Mouse (Mus musculus) erythroid progenitor cell, adult 5-6 weeks (primary cell): ENCODE data around the gene Cxcr3. TPM values are rescaled to one million over a fixed set of nuclear protein-coding genes. Genes with fewer than 3 reads are reported as not detected.

Experiments
- ATAC-seq: replicated peaks from 2 replicates; pipeline ENCODE4 v1.8.0; 2016; ENCODE audit warnings: moderate number of reproducible peaks, mild to moderate bottlenecking, moderate TSS enrichment, inconsistent platforms; ENCODE audit not compliant: poor library complexity, low FRiP score, severe bottlenecking
- total RNA-seq, 2 experiments: library from RNA; stranded (forward) in 1 of 2; stranded (reverse) in 1 of 2; fragments of 150-400 nt in 1 of 2; fragments of 186-747, 209-891 nt in 1 of 2; gene quantifications; 2 replicates each; pipeline versions ENCODE4 v1.2.3 to v1.2.4; 2015 to 2017; ENCODE audit warnings: low replicate concordance in 2 of 2

Cxcr3 gene
- total RNA-seq (2015; ENCODE audit: low replicate concordance) (0.84 TPM in 1 of 2 replicates, not detected in the other), total RNA-seq (2017; ENCODE audit: low replicate concordance) (0.39 TPM in 1 of 2 replicates, not detected in the other)

GRCm38 (mm10) chrX:101733828-101734319 is at the start of gene Cxcr3:
Gene Cxcr3 (minus strand): TSS chrX:101734269.
- no peak for ATAC-seq

GRCm38 (mm10) chrX:101772035-101772434 is 38.0 kb upstream of the Cxcr3 start:
- no peak for ATAC-seq

GRCm38 (mm10) chrX:101770307-101770706 is 36.2 kb upstream of the Cxcr3 start:
- ATAC-seq = no peak

- ATAC-seq = no peak
Observed at GRCm38 (mm10) chrX:101769478-101769877, 35.4 kb upstream of the Cxcr3 start.

GRCm38 (mm10) chrX:101767280-101767679 is 33.2 kb upstream of the Cxcr3 start:
- ATAC-seq = no peak

- no peak for ATAC-seq
Observed at GRCm38 (mm10) chrX:101765111-101765510, 31.0 kb upstream of the Cxcr3 start.

- no peak for ATAC-seq
Observed at GRCm38 (mm10) chrX:101764621-101765020, 30.6 kb upstream of the Cxcr3 start.

- ATAC-seq = no peak
Observed at GRCm38 (mm10) chrX:101754478-101754877, 20.4 kb upstream of the Cxcr3 start.

GRCm38 (mm10) chrX:101750144-101750543 is 16.1 kb upstream of the Cxcr3 start:
- ATAC-seq = no peak

GRCm38 (mm10) chrX:101741064-101741433 is 7.0 kb upstream of the Cxcr3 start:
- ATAC-seq = no peak

- ATAC-seq = no peak
Observed at GRCm38 (mm10) chrX:101740335-101741063, 6.4 kb upstream of the Cxcr3 start.

- no peak for ATAC-seq
Observed at GRCm38 (mm10) chrX:101737201-101737600, 3.1 kb upstream of the Cxcr3 start.

GRCm38 (mm10) chrX:101734981-101735380 is 912 bp upstream of the Cxcr3 start:
- no peak for ATAC-seq

GRCm38 (mm10) chrX:101733288-101733687 is 781 bp downstream of the Cxcr3 start:
- no peak for ATAC-seq

GRCm38 (mm10) chrX:101732644-101733043 is 1.4 kb downstream of the Cxcr3 start:
- ATAC-seq = no peak

- ATAC-seq = no peak
Observed at GRCm38 (mm10) chrX:101730010-101730409, 4.1 kb downstream of the Cxcr3 start.

GRCm38 (mm10) chrX:101720401-101720800 is 13.7 kb downstream of the Cxcr3 start:
- ATAC-seq = no peak

- ATAC-seq = no peak
Observed at GRCm38 (mm10) chrX:101705111-101705510, 29.0 kb downstream of the Cxcr3 start.

- no peak for ATAC-seq
Observed at GRCm38 (mm10) chrX:101698232-101698631, 35.8 kb downstream of the Cxcr3 start.

GRCm38 (mm10) chrX:101697537-101697936 is 36.5 kb downstream of the Cxcr3 start:
- no peak for ATAC-seq

GRCm38 (mm10) chrX:101695686-101696085 is 38.4 kb downstream of the Cxcr3 start:
- ATAC-seq = no peak
